Mouse (Mus musculus) cerebellum, adult 2 months (tissue): ENCODE data around the gene Sspo. TPM values are rescaled to one million over a fixed set of nuclear protein-coding genes. Genes with fewer than 3 reads are reported as not detected.

Experiments
- DNase-seq, 2 experiments: peaks; one replicate each; pipeline ENCODE4 v3.0.0; 2021
- H3K27ac ChIP-seq: fragments of 200-500 bp; 2 replicates; pipeline ENCODE4 v1.5.1; 2012; ENCODE audit warnings: low read length, control low read depth, inconsistent platforms; ENCODE audit not compliant: insufficient read depth
- H3K27me3 ChIP-seq: fragments of 200-500 bp; 2 replicates; pipeline ENCODE4 v1.6.1; 2012; ENCODE audit warnings: inconsistent platforms, mild to moderate bottlenecking, low read length, moderate library complexity; ENCODE audit not compliant: control insufficient read depth, insufficient read depth
- H3K4me1 ChIP-seq: fragments of 200-500 bp; 2 replicates; pipeline ENCODE4 v1.6.1; 2011; ENCODE audit warnings: low read length; ENCODE audit not compliant: control insufficient read depth, insufficient read depth
- H3K4me3 ChIP-seq: fragments of 200-500 bp; replicated peaks from 2 replicates; pipeline ENCODE3; 2011; ENCODE audit warnings: mild to moderate bottlenecking, low read depth, low read length, control low read depth; ENCODE audit not compliant: insufficient read depth
- CTCF ChIP-seq: fragments of 200-500 bp; IDR thresholded peaks from 2 replicates; pipeline ENCODE4 v1.5.1; 2011; ENCODE audit warnings: low read depth, mild to moderate bottlenecking, control low read depth, low read length, moderate library complexity, borderline replicate concordance; ENCODE audit not compliant: insufficient read depth
- POLR2A ChIP-seq: fragments of 200-500 bp; IDR thresholded peaks from 2 replicates; pipeline ENCODE4 v1.6.1; 2011; ENCODE audit warnings: low read length, control low read depth, borderline replicate concordance; ENCODE audit not compliant: insufficient read depth
- WGBS: fragments of 180-500 bp; shearing (Covaris S2); methylation state at CpG from one replicate; pipeline ENCODE4 v1.1.7; 2018; 5-methylcytosine and 5-hydroxymethylcytosine counted together
- polyA plus RNA-seq: library from polyadenylated mRNA; depleted of rRNA; stranded (reverse); fragments of >200 nt; gene quantifications from 2 replicates; pipeline ENCODE4 v1.2.3, GENCODE M21; 2012

Gene Sspo
- polyA plus RNA-seq, 1 experiment: 3.7 TPM

DNA sequence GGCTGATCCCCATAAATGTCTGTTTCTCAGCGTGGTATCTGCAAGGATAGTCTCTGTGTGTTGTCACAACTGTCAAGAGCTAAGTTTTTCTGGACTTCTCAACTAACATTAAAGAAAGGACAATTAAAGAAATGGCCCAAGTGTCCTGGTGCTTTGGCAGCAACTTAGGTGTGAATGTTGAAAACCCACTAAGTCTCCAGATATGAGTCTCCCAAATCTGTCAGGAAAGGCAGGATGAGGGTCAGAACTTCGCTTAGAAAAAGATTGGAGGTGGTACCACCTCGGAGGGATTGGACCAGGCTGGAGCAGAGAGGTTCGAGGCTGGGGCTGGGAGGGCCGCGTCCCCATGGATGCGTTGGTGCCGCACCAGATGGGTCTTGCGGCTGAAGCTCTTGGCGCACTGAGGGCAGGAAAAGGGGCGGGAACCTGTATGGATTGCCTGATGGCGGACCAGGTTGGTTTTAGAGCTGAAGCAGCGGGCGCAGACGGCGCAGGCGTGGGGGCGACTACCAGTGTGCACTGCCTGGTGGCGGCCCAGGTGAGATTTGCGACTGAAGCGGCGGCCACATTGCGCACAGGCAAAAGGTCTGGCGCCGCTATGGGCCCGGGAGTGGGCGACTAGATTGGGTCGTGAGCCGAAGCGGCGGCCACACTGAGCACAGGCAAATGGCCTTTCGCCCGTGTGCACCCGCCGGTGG is 10.2 kb upstream of the Sspo start:
- WGBS: 82% methylated on average over 35 of the region's 35 CpGs
- Histone ChIP-seq H3K27ac (no peak overlapping the region), H3K4me1 (peaks cover 14% of the 10 kb centered on the region), H3K27me3 (no peaks in the 10 kb centered on the region), H3K4me3 (no peak overlapping the region)
- TF ChIP-seq POLR2A: no peak
- no peak for TF ChIP-seq CTCF
- no peak for DNase-seq

DNA sequence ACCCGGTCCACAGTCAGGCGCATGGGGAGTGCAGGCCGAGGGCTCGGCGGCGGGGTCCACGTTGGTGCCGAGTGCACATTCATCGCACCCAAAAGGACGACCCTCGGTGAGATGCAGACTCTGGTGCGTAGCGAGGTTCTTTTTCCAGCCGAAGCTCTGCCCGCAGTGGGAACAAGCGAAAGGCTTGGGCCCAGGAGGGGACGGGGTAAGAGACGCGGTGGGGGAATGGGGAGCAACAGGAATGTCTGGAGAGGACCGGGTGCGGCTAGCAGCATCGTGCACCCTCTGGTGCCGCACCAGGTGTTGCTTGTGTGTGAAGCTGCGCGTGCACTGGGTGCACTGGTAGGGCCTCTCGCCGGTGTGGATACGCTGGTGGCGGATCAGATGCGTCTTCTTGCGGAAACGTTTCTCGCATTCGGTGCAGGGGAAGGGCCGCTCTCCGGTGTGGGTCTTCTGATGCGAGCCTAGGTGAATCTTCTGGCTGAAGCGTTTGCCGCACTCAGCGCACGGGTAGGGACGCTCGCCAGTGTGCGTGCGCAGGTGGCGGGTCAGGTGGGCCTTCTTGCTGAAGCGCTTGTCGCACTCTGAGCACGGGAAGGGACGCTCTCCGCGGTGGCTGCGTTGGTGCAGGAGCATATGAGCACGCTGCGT is 9.4 kb upstream of the Sspo start:
- peak in 1 of 2 experiments; percentile 50 for DNase-seq
- H3K4me1 ChIP-seq: peaks cover 14% of the 10 kb centered on the region
- TF ChIP-seq POLR2A: no peak
- TF ChIP-seq CTCF: no peak
- H3K27me3 ChIP-seq: no peaks in the 10 kb centered on the region
- WGBS: 67% methylated on average over 55 of the region's 55 CpGs
- no peak overlapping the region for H3K4me3 ChIP-seq
- no peak overlapping the region for H3K27ac ChIP-seq

DNA sequence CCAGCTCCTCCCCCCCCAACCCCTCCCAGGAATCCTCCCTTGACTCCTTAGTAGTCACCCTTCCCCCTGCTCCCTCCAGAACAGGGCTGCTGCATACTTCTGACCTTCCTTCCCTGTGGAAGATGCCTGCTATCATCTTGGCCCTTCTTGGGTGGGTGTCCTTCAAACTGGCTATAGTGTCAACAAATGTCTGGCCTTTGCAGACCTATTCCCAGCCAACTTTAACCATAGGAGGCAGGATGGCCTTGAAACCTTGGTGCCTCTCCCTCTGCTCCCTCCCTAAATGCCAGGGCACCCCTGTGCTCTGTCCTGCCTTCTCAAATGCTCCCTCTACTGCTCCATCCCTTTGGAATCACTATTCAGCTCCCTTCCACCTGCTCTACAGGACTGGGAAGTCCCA is 8.4 kb upstream of the Sspo start:
- no peak for TF ChIP-seq CTCF
- no peak for TF ChIP-seq POLR2A
- H3K4me1 ChIP-seq: peaks cover 14% of the 10 kb centered on the region
- no peaks in the 10 kb centered on the region for H3K27me3 ChIP-seq
- DNase-seq: no peak
- H3K4me3 ChIP-seq: no peak overlapping the region
- no peak overlapping the region; the same call in 1 of the 2 replicates for H3K27ac ChIP-seq

DNA sequence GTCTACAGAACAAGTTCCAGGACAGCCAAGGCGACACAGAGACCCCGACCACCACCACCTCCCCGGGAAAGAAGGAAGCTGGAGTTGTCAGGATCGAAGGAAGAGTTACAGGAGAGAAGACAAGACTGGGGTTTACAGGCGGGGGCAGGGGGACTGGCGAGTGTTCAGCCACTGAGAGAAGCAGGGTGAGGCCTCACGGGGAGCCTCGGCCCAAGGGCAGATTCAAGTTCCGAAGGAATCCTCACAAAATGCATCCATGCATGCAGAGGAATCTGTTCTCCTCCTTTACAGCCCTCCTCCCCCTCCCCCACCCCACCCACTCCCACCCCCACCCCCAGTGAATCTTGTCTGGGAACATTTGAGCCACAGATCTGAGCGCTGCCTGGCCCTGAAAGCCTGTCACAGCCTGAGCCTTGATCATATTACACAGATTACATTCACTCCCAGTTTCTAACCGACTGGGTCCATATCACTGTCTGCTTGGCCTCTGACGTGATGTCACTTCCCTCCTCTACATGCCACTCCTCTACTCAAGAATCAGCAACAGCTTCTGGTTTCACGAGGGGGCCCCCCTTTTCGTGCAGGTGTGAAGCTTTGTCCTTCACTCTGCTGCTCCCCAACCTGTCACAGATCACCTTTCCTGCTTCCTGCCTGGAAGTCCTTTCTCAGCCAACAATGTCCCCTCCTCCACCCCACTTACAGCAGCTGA is 7.6 kb upstream of the Sspo start:
- no peaks in the 10 kb centered on the region for H3K27me3 ChIP-seq
- H3K27ac ChIP-seq: no peak overlapping the region; the same call in 1 of the 2 replicates
- no peak overlapping the region for H3K4me3 ChIP-seq
- H3K4me1 ChIP-seq: peaks cover 14% of the 10 kb centered on the region
- TF ChIP-seq CTCF: no peak
- TF ChIP-seq POLR2A: no peak
- DNase-seq: no peak
- WGBS: 49% methylated on average over 14 of the region's 14 CpGs

DNA sequence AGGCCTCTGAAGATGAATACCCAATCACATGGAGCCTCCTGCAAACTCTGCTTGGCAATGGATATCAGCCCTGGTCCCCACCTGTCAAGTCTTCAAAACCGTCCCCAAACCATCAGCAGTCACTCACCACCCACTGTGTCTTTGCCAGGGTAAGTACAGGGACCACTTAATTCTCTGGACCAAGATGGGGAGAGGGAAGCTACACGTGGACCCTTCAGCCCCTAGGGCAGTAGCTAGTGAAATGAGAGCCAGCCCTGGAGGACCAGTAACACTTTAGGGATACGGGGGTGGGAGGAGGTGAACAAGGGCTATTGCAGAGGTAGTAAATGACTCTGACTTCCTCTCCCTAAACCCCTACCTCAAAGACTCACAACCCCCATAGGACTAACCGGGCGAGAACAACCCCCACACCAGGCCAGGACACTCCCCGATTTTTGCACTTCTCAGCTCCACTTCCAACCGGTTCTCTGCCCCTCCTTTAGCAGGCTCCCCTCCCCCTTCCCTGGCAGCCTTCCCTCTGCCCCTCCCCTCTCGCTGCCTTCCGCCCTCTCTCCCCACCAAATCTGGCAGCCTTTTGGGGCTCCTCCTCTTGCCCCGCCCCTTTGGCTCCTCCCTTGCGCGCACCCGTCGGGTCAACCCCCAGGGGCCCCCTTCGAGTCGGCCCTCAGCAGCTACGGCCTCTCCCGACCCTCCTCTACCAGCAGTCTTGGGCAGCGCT is 4.3 kb upstream of the Sspo start:
- DNase-seq: peak; percentile 91
- H3K27me3 ChIP-seq: no peaks in the 10 kb centered on the region
- TF ChIP-seq POLR2A (peak; percentile 37; the same call in 1 of the 2 replicates), CTCF (no peak)
- WGBS: 5% methylated on average over 19 of the region's 19 CpGs
- H3K27ac ChIP-seq: peak overlapping the region; percentile 64
- peak overlapping the region; percentile 86 for H3K4me3 ChIP-seq
- H3K4me1 ChIP-seq: peaks cover 14% of the 10 kb centered on the region

DNA sequence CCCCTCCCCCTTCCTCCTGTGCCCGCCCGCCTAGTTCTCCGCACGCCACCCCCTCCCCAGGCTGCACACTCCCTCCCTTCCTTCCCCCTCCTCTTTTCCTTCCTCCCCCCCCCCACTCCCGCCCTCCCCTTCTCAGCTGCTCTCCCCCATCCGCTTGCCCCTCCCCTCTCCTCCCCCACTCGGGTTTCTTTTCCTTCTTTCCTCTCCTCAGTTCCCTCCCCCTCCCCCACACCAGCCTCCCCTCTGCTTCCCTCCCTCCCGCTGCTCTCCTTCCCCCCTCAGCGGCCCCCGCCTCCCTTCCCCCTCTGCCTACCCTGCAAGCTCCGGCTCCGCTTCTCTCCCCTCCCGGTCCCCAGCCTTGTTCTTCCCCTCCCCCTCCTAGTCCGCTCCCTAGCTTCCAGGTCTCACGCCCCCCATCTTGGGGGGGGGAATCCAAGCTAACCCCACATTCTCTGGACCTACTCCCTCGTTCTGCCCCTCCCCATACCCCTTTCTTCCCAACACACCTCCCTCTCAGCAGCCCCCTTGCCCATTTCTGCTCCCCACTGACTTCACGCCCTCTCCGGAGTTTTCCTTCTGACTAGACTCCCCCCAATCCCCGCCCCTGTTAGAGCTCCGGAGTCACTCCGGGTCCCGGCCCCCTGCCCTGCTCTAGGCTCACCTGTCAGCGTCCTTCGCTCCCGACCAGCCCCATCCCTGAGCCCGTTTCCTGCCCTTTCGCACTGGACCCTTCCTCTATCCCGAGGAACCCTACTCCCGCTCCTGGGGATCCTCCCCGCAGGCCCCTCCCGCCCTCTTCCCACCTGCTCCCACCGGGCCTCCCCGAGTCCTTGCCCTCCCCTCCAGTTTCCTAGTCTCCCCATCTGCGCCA is 3.5 kb upstream of the Sspo start:
- Histone ChIP-seq H3K27me3 (no peaks in the 10 kb centered on the region), H3K27ac (peak overlapping the region; percentile 78), H3K4me3 (peak overlapping the region; percentile 86), H3K4me1 (peaks cover 12% of the 10 kb centered on the region; the same call in 1 of the 2 replicates)
- peak; percentile 67 to 70 for DNase-seq
- TF ChIP-seq CTCF: no peak
- TF ChIP-seq POLR2A: no peak
- WGBS: 2% methylated on average over 30 of the region's 34 CpGs
